Mouse (Mus musculus) left cerebral cortex, postnatal 10 days (tissue): ENCODE measurements at regions not wholly inside any gene's neighbourhood (a gene's known extent, or its start where the extent isn't known, plus 50 kb on each side); places are given as distances from the start of the nearest gene placed in this dataset.
A peak's percentile ranks its signal among the peaks of the same experiment; 100 is the strongest.

Source experiments
- DNase-seq, 2 experiments: peaks; one replicate each; pipeline ENCODE4 v3.0.0; 2021 to 2022; ENCODE audit warnings: low spot score in 2 of 2, mixed read lengths in 1 of 2; ENCODE audit errors: extremely low spot score in 1 of 2
- intact Hi-C: fragments of 180-260 bp; cut with DNase I; formaldehyde crosslinking; loops from one replicate; pipeline ENCODE4 v1.15.1; 2025

DNA sequence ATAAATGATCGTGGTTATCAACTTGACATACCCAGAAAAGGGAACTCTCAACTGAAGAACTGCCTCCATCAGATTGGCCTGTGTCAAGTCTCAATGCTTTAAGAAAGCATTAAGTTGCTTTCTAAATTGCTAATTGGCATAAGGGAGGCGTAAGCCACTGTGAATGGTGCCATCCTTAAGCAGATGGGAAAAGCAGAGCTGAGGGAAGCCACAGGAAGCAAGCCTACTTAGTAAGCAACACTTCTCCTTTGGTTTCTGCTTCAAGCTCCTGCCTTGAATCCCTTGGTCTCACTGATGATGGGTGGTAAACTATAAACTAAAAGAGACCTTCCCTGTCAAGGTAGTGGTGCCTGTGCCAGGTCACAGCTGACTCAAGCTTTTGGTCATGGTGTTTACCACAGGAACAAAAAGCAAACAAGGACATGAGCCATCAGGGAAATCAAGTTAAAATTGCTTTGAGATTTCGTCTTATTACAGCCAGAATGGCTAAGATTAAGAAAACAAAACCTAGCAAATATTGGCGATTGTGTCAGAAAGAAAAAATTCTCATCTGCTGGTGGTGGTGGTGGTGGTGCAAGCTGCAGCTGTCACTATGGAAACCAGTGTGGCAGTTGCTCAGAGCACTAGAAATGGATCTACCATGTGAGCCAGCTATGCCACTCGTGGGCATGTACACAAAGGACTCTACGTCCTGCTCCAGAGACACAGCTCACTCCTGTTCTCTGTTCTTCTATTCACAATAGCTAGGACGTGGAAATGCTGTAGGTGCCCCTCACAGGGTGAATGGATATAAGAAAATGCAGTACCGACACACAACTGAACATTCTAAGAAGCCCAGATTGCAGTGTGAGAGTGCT is 217.9 kb downstream of the Gm12728 start:
- intact Hi-C loops: no loop called here
- no peak for DNase-seq

- intact Hi-C loops: no loop called here
- no peak for DNase-seq
These were observed 227.5 kb downstream of the Gm12728 start for GRCm38 (mm10) chr4:106017065-106017646.

DNA sequence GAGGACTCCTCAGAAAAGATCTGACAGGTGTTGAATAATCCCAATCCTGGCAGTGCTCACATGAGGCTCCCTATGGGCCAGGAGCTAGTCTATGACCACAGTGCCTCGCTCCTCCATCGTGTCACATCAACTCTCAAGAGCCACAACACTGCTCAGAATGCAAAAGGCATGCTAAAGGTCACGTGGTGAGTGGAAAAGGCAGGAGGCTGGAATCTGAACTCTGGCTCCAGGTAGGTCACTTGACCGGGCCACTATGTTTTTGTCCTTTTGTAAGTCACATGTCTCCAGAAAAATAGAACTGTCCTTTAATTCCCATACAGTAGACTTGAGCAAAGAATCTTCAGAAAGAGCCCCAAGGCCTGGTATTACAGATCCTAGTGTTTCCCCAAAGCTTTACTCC is 229.3 kb downstream of the Gm12728 start:
- intact Hi-C loops: no loop called here
- no peak for DNase-seq

DNA sequence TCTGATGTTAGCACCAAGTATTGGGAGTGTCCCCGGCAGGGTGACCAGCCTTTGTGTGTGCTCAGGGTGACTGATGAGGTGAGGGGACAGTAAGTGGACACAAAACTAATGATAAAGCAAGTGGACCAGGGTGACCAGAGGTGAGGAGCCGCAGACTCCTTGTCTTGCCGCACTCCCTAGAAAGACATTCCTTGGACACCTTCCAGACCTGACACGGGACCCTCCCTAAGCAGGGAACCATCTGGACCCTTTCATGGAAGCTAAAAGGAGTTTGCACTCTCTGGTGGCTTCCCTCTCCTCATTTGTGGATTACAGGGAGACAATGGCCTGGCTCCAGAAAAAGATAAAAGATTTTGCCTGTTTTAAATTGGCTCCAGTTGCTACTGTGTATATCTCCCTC is 230.7 kb downstream of the Gm12728 start:
- intact Hi-C loops: no loop called here
- DNase-seq: no peak

GRCm38 (mm10) chr4:106024591-106024990 is 234.9 kb downstream of the Gm12728 start:
- intact Hi-C loops: no loop called here
- no peak for DNase-seq

GRCm38 (mm10) chr4:106025966-106026637 is 236.4 kb downstream of the Gm12728 start:
- peak in 1 of 2 experiments; percentile 57 for DNase-seq
- intact Hi-C loops: no loop called here

GRCm38 (mm10) chr4:106040376-106040775 is 250.7 kb downstream of the Gm12728 start:
- intact Hi-C loops: no loop called here

DNA sequence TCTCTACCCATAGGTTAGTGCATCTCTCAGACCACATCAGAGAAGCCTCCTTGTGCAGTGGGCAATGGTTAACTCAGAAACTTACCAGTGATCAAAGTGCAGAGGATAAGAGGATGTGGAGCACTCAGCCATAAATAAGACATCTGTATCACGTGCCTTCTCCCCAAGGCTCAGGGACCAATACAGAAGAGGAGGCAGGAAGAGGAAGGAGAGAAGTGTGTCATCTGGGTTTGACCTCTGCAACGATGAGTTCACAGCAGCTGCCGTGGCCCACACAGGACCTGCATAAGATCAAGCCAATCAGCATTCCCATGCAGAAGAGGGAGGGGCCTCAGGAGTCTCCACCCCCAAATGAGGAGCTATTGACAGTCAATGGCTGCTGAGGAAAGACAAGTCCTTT is 252.8 kb downstream of the Gm12728 start:
- intact Hi-C loops: no loop called here

More at GRCm38 (mm10) chr4:106040376-106040775, 250.7 kb downstream of the Gm12728 start:
- no peak for DNase-seq

DNA sequence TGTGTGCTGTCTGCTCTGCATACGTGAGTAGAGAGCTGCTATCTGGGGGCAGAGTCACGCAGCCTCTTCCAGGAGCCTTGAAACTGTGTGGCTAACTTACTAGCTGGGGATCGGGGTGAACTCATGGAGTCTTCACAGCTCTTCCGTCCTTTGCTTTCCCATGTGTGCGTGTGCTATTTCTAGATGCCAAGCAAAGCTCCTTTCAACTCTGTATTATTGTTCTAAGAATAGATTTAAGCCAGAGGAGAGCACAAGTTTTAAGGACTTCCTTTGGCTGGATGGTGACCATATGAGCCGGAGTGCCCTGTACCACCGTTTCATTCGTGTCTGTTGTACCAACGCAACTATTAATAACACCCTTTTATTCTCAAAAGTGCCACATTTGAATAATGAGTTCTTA is 254.0 kb downstream of the Gm12728 start:
- intact Hi-C loops: no loop called here
- no peak for DNase-seq

More for the DNA sequence above, 252.8 kb downstream of the Gm12728 start:
- DNase-seq: no peak

DNA sequence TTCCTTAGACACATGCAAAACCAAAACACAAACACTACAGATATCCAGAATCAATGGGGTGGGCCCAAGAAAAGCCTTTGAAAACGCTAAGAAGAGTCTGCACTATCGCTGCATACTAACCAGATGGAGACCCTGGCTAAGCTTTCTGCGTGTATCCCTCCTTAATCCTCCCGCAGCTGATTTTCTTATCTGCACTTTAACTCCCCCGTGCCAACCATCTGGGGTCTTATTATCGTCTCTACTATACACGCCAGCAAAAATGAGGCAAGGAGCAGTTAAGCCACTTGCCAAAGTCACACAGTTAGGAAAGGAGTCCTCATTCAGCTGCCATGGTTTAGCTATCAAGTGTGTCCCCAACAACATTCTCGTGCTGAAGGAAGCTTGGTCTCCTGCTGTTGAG is 258.4 kb downstream of the Gm12728 start:
- intact Hi-C loops: no loop called here
- DNase-seq: peak in 1 of 2 experiments; percentile 4

DNA sequence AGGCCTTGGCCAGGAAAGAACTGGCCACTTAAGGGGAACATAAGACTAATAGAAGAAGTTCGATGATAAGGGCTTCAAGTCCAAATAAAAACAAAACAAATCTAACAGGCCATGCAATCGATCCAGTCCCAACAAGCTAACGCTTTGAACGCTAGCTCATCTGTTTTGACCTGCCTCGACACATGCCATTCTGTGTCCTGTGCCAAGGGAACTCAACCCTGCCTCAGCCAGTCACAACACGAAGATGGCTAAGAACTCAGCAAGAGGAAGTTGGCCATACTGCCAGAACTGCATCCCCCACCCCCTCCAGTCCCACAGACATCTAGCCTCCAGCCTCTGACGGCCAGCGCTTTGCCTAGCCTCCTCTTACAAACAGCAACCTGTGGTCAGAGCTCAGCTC is 259.1 kb downstream of the Gm12728 start:
- no peak for DNase-seq
- intact Hi-C loops: no loop called here

- intact Hi-C loops: no loop called here
- no peak for DNase-seq
These were observed 260.2 kb downstream of the Gm12728 start for GRCm38 (mm10) chr4:106049880-106050279.

- intact Hi-C loops: no loop called here
- DNase-seq: no peak
These were observed 260.6 kb downstream of the Gm12728 start for GRCm38 (mm10) chr4:106050297-106050696.

DNA sequence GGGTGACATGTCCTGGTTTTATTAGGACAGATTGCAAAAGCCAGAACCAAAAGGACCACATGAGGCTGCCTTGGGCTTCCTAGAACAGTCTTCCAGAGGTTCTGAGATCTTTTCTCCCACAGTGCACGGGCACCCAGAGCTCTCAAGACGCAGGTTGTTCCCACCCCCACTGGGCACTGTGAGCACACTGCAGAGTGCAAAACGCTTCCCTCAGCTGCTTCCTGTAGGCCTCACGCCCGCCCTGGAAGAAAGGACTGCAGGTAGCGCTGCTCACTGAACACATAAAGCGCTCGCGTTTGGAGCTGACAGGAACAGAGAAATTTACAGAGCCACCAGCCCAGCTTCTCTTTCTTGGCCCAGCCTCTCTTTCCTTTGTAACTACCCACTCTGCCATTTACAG is 262.5 kb upstream of the Usp24 start:
- DNase-seq: no peak
- intact Hi-C loops: no loop called here

DNA sequence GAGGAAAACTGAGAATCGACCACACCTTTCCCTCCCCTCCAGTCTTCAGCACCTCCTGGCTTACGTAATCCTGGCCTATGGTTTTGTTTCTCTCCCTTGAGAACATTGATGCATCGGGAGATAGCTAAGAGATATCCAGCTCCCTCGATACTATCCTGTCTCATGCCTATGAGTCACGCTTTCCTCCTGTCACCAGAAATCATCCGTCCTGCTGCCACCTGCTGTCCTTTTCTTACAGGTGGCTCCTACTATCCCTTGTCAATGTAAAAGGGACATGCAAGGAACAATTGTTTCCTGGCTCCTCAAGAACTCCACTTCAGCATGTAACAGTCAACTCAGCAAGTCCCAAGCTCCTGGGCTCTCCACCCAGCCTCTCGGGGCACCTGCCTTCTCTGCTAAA is 261.7 kb upstream of the Usp24 start:
- no peak for DNase-seq

GRCm38 (mm10) chr4:106062651-106063050 is 253.4 kb upstream of the Usp24 start:
- intact Hi-C loops: no loop called here

More for the DNA sequence above, 261.7 kb upstream of the Usp24 start:
- intact Hi-C loops: no loop called here

GRCm38 (mm10) chr4:106063851-106064382 is 252.1 kb upstream of the Usp24 start:
- intact Hi-C loops: no loop called here
- DNase-seq: no peak

More at GRCm38 (mm10) chr4:106062651-106063050, 253.4 kb upstream of the Usp24 start:
- DNase-seq: no peak

DNA sequence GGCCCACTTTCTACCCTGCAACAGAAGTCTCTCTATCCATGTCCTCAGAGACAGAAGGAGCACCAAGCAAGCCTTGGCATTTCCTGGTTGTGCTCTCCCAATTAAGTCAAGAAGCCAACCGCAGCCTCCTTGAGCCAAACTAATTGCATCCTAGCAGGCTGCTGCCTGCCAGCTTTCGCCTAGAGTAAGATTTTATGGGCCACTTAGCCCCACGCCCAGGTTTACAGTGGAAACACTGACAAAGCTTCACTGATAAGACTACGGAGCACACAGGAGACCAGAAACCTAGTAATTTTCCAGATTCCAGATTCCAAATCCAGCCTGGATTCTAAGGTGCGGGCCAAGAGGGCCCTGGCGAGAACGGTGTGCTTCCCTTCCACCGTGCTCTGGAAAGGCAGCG is 249.0 kb upstream of the Usp24 start:
- intact Hi-C loops: no loop called here
- no peak for DNase-seq

GRCm38 (mm10) chr4:106083546-106083945 is 232.5 kb upstream of the Usp24 start:
- intact Hi-C loops: no loop called here
- no peak for DNase-seq
